Mouse (Mus musculus): Measurements from ENCODE around the gene Iglon5. TPM values are rescaled to one million over a fixed set of nuclear protein-coding genes. Genes with fewer than 3 reads are reported as not detected.

Iglon5 gene
- polyA plus RNA-seq, 1 experiment: 82.4 TPM

- Histone ChIP-seq H3K4me3 (replicated peaks; ENCODE audit: insufficient read depth, low read depth, low read length) (no peak overlapping the region), H3K27ac (ENCODE audit: insufficient read depth, low read length) (no peak overlapping the region), H3K27me3 (ENCODE audit: control insufficient read depth, insufficient read depth, low read length) (no peaks in the 10 kb centered on the region), H3K4me1 (ENCODE audit: control insufficient read depth, insufficient read depth, low read length) (no peaks in the 10 kb centered on the region)
- DNase-seq: no peak
- no peak for TF ChIP-seq CTCF (IDR thresholded peaks at IDR 0.05; ENCODE audit: borderline replicate concordance, insufficient read depth, low read depth, low read length)
- no peak for TF ChIP-seq POLR2A (IDR thresholded peaks at IDR 0.05; ENCODE audit: borderline replicate concordance, insufficient read depth, low read length)
- WGBS: 92% methylated on average over 3 of the region's 3 CpGs
Measured at GRCm38 (mm10) chr7:43448246-43448645, 41.6 kb downstream of the Iglon5 start.

- TF ChIP-seq CTCF (IDR thresholded peaks at IDR 0.05; ENCODE audit: borderline replicate concordance, insufficient read depth, low read depth, low read length) (no peak), POLR2A (IDR thresholded peaks at IDR 0.05; ENCODE audit: borderline replicate concordance, insufficient read depth, low read length) (no peak)
- H3K4me1 ChIP-seq (ENCODE audit: control insufficient read depth, insufficient read depth, low read length): no peaks in the 10 kb centered on the region
- H3K27me3 ChIP-seq (ENCODE audit: control insufficient read depth, insufficient read depth, low read length): no peaks in the 10 kb centered on the region
- no peak overlapping the region for H3K27ac ChIP-seq (ENCODE audit: insufficient read depth, low read length)
- no peak overlapping the region for H3K4me3 ChIP-seq (replicated peaks; ENCODE audit: insufficient read depth, low read depth, low read length)
- no peak for DNase-seq
- WGBS: 66% methylated on average over 4 of the region's 4 CpGs
Measured at GRCm38 (mm10) chr7:43447801-43448200, 42.1 kb downstream of the Iglon5 start.

- under 1% methylated on average over 27 of the region's 27 CpGs for WGBS
- Histone ChIP-seq H3K27me3 (ENCODE audit: control insufficient read depth, insufficient read depth, low read length) (no peaks in the 10 kb centered on the region), H3K27ac (ENCODE audit: insufficient read depth, low read length) (peak within 1 kb of the TSS; percentile 72), H3K4me1 (ENCODE audit: control insufficient read depth, insufficient read depth, low read length) (no peaks in the 10 kb centered on the region), H3K4me3 (replicated peaks; ENCODE audit: insufficient read depth, low read depth, low read length) (peak within 1 kb of the TSS; percentile 86)
- DNase-seq: peak; percentile 94 to 98
- TF ChIP-seq POLR2A (IDR thresholded peaks at IDR 0.05; ENCODE audit: borderline replicate concordance, insufficient read depth, low read length) (peak; percentile 88), CTCF (IDR thresholded peaks at IDR 0.05; ENCODE audit: borderline replicate concordance, insufficient read depth, low read depth, low read length) (no peak)
Measured at GRCm38 (mm10) chr7:43443917-43444293, 46.0 kb downstream of the Iglon5 start, which contains the start of the genes Etfb and Gm45233. TSS of gene Etfb (plus strand) at chr7:43444083. TSS of gene Gm45233 (plus strand) at chr7:43444128.

- peak; percentile 65 to 66 for DNase-seq
- Histone ChIP-seq H3K27ac (ENCODE audit: insufficient read depth, low read length) (peak overlapping the region; percentile 72), H3K4me1 (ENCODE audit: control insufficient read depth, insufficient read depth, low read length) (no peaks in the 10 kb centered on the region), H3K4me3 (replicated peaks; ENCODE audit: insufficient read depth, low read depth, low read length) (peak overlapping the region; percentile 84), H3K27me3 (ENCODE audit: control insufficient read depth, insufficient read depth, low read length) (no peaks in the 10 kb centered on the region)
- TF ChIP-seq POLR2A (IDR thresholded peaks at IDR 0.05; ENCODE audit: borderline replicate concordance, insufficient read depth, low read length) (no peak), CTCF (IDR thresholded peaks at IDR 0.05; ENCODE audit: borderline replicate concordance, insufficient read depth, low read depth, low read length) (no peak)
- under 1% methylated on average over 36 of the region's 36 CpGs for WGBS
Measured at GRCm38 (mm10) chr7:43443126-43443916, 46.6 kb downstream of the Iglon5 start.

GRCm38 (mm10) chr7:43442684-43443083 is 47.2 kb downstream of the Iglon5 start:
- H3K4me1 ChIP-seq (ENCODE audit: control insufficient read depth, insufficient read depth, low read length): no peaks in the 10 kb centered on the region
- 18% methylated on average over 9 of the region's 9 CpGs for WGBS
- H3K27me3 ChIP-seq (ENCODE audit: control insufficient read depth, insufficient read depth, low read length): no peaks in the 10 kb centered on the region
- H3K4me3 ChIP-seq (replicated peaks; ENCODE audit: insufficient read depth, low read depth, low read length): peak overlapping the region; percentile 84
- TF ChIP-seq POLR2A (IDR thresholded peaks at IDR 0.05; ENCODE audit: borderline replicate concordance, insufficient read depth, low read length) (no peak), CTCF (IDR thresholded peaks at IDR 0.05; ENCODE audit: borderline replicate concordance, insufficient read depth, low read depth, low read length) (no peak)
- no peak overlapping the region for H3K27ac ChIP-seq (ENCODE audit: insufficient read depth, low read length)
- DNase-seq: no peak

GRCm38 (mm10) chr7:43441071-43441470 is 48.8 kb downstream of the Iglon5 start:
- no peak for DNase-seq
- 86% methylated on average over 3 of the region's 3 CpGs for WGBS
- H3K27me3 ChIP-seq (ENCODE audit: control insufficient read depth, insufficient read depth, low read length): no peaks in the 10 kb centered on the region
- H3K4me3 ChIP-seq (replicated peaks; ENCODE audit: insufficient read depth, low read depth, low read length): no peak overlapping the region
- H3K27ac ChIP-seq (ENCODE audit: insufficient read depth, low read length): no peak overlapping the region
- TF ChIP-seq POLR2A (IDR thresholded peaks at IDR 0.05; ENCODE audit: borderline replicate concordance, insufficient read depth, low read length) (no peak), CTCF (IDR thresholded peaks at IDR 0.05; ENCODE audit: borderline replicate concordance, insufficient read depth, low read depth, low read length) (no peak)
- H3K4me1 ChIP-seq (ENCODE audit: control insufficient read depth, insufficient read depth, low read length): no peaks in the 10 kb centered on the region

- no peak for TF ChIP-seq CTCF (IDR thresholded peaks at IDR 0.05; ENCODE audit: borderline replicate concordance, insufficient read depth, low read depth, low read length)
- no peak for TF ChIP-seq POLR2A (IDR thresholded peaks at IDR 0.05; ENCODE audit: borderline replicate concordance, insufficient read depth, low read length)
- 81% methylated on average over 6 of the region's 6 CpGs for WGBS
- H3K4me1 ChIP-seq (ENCODE audit: control insufficient read depth, insufficient read depth, low read length): no peaks in the 10 kb centered on the region
- no peaks in the 10 kb centered on the region for H3K27me3 ChIP-seq (ENCODE audit: control insufficient read depth, insufficient read depth, low read length)
- H3K27ac ChIP-seq (ENCODE audit: insufficient read depth, low read length): no peak within 1 kb of the TSS
- no peak within 1 kb of the TSS for H3K4me3 ChIP-seq (replicated peaks; ENCODE audit: insufficient read depth, low read depth, low read length)
- no peak for DNase-seq
Measured at GRCm38 (mm10) chr7:43440482-43440881, 49.4 kb downstream of the Iglon5 start, which contains the start of gene Cldnd2. TSS of gene Cldnd2 (plus strand) at chr7:43440782.

- no peak for DNase-seq
- H3K27me3 ChIP-seq (ENCODE audit: control insufficient read depth, insufficient read depth, low read length): no peaks in the 10 kb centered on the region
- 83% methylated on average over 4 of the region's 4 CpGs for WGBS
- H3K4me1 ChIP-seq (ENCODE audit: control insufficient read depth, insufficient read depth, low read length): no peaks in the 10 kb centered on the region
- TF ChIP-seq CTCF (IDR thresholded peaks at IDR 0.05; ENCODE audit: borderline replicate concordance, insufficient read depth, low read depth, low read length): no peak
- TF ChIP-seq POLR2A (IDR thresholded peaks at IDR 0.05; ENCODE audit: borderline replicate concordance, insufficient read depth, low read length): no peak
- H3K4me3 ChIP-seq (replicated peaks; ENCODE audit: insufficient read depth, low read depth, low read length): no peak overlapping the region
- no peak overlapping the region for H3K27ac ChIP-seq (ENCODE audit: insufficient read depth, low read length)
Measured at GRCm38 (mm10) chr7:43438611-43439010, 51.3 kb downstream of the Iglon5 start.
